Mouse (Mus musculus): ENCODE measurements at regions not wholly inside any gene's neighbourhood (a gene's known extent, or its start where the extent isn't known, plus 50 kb on each side); places are given as distances from the start of the nearest gene placed in this dataset.

GRCm38 (mm10) chr8:46414874-46415273 is 56.0 kb upstream of the Acsl1 start:
- Histone ChIP-seq H3K27ac (ENCODE audit: low read depth, low read length) (no peak overlapping the region), H3K9me3 (ENCODE audit: low read length) (0 out of 2 replicates have a peak, but pooled peaks cover 3% of the 10 kb centered on the region), H3K4me3 (ENCODE audit: low read depth, low read length) (no peak overlapping the region), H3K4me2 (ENCODE audit: low read depth, low read length, poor library complexity, severe bottlenecking) (no peak overlapping the region), H3K4me1 (ENCODE audit: insufficient read depth, low read length) (no peaks in the 10 kb centered on the region), H3K27me3 (ENCODE audit: insufficient read depth, low read length) (no peaks in the 10 kb centered on the region), H3K36me3 (ENCODE audit: insufficient read depth, low read length) (no peaks in the 10 kb centered on the region), H3K9ac (replicated peaks; ENCODE audit: low read length, poor library complexity, severe bottlenecking) (no peak overlapping the region)
- no peak for DNase-seq (ENCODE audit: low spot score)
- ATAC-seq (ENCODE audit: low FRiP score), result no peak
- no peak for TF ChIP-seq CTCF (IDR thresholded peaks at IDR 0.05)
- 85% methylated on average over 6 of the region's 6 CpGs for WGBS

GRCm38 (mm10) chr8:46419402-46419801 is 51.4 kb upstream of the Acsl1 start:
- Histone ChIP-seq H3K27ac (ENCODE audit: low read depth, low read length) (no peak overlapping the region), H3K4me1 (ENCODE audit: insufficient read depth, low read length) (no peaks in the 10 kb centered on the region), H3K27me3 (ENCODE audit: insufficient read depth, low read length) (no peaks in the 10 kb centered on the region), H3K9me3 (ENCODE audit: low read length) (no peaks in the 10 kb centered on the region), H3K36me3 (ENCODE audit: insufficient read depth, low read length) (no peaks in the 10 kb centered on the region), H3K4me2 (ENCODE audit: low read depth, low read length, poor library complexity, severe bottlenecking) (no peak overlapping the region), H3K4me3 (ENCODE audit: low read depth, low read length) (no peak overlapping the region), H3K9ac (replicated peaks; ENCODE audit: low read length, poor library complexity, severe bottlenecking) (no peak overlapping the region)
- WGBS, result 78% methylated on average over 5 of the region's 5 CpGs
- DNase-seq (ENCODE audit: low spot score), result no peak
- TF ChIP-seq CTCF (IDR thresholded peaks at IDR 0.05), result no peak
- ATAC-seq (ENCODE audit: low FRiP score), result no peak

- ATAC-seq (ENCODE audit: low FRiP score), result no peak
- Histone ChIP-seq H3K36me3 (ENCODE audit: insufficient read depth, low read length) (no peaks in the 10 kb centered on the region), H3K27me3 (ENCODE audit: insufficient read depth, low read length) (no peaks in the 10 kb centered on the region), H3K9me3 (ENCODE audit: low read length) (no peaks in the 10 kb centered on the region), H3K4me1 (ENCODE audit: insufficient read depth, low read length) (no peaks in the 10 kb centered on the region), H3K4me3 (ENCODE audit: low read depth, low read length) (no peak overlapping the region), H3K4me2 (ENCODE audit: low read depth, low read length, poor library complexity, severe bottlenecking) (no peak overlapping the region), H3K27ac (ENCODE audit: low read depth, low read length) (no peak overlapping the region), H3K9ac (replicated peaks; ENCODE audit: low read length, poor library complexity, severe bottlenecking) (no peak overlapping the region)
- whole genome bisulfite sequencing, result 91% methylated on average over 8 of the region's 8 CpGs
- no peak for TF ChIP-seq CTCF (IDR thresholded peaks at IDR 0.05)
- DNase-seq (ENCODE audit: low spot score), result no peak
Observed at GRCm38 (mm10) chr8:46420476-46420875, 50.4 kb upstream of the Acsl1 start.
